Mouse (Mus musculus): ENCODE measurements around the gene Mtr. TPM values are rescaled to one million over a fixed set of nuclear protein-coding genes. Genes with fewer than 3 reads are reported as not detected.

Gene Mtr
- total RNA-seq, 2 experiments from 2014 or later, result 19.5 to 19.8 TPM

DNA sequence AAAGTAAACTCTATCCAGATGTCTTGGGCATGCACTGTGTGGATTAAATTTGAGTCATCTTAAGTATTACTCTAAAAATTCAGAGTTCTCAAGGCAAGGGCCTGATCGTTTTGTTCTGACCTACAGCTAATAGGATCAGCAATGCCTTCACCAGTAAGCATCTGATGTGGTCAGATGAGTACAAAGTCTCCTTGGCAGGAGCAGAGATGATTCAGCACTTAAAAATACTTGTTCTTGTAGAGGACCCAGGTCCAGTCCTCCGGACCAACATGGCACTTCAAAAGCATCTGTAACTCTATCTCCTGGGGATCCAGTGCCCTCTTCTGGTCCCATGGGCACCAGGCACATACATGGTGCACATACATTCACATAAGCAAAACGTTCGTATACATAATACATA, 25.8 kb downstream of the Mtr start:
- no peak for DNase-seq

DNA sequence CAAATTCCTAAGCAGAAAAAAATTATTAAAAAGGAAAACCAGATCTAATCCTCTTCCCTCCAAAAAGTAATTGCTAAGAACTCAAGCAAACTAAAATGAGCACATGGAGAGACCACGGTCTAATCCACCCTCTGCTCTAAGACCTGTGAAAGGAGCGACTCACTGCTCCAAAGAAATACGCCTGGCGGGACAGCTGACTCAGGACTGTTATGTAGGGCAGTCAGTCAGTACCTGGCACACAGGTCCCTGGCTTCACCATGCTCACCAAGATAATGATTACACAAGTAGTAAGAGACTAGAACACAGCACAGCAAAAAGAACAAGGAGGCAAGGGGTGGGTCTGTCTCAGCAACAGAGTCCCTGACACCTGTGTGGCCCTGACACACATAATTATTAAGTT, 29.7 kb downstream of the Mtr start:
- DNase-seq, result no peak

DNA sequence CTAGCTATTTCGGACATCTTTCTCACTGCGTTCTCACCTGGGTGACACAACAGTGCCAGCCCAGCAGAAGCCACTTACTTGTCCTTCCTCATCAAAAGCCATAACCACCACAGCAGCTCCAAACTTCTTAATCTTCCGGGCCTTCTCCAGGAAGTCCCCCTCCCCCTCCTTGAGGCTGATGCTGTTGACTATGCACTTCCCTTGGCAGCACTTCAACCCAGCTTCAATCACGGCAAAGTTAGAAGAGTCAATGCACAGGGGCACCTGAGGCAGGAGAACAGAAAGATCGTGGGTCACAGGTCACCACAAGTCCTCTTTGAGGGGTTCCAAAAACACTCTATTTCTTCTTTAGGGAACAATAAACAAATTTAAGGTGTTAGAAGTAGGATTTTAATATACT, 30.3 kb downstream of the Mtr start:
- DNase-seq, result no peak

DNA sequence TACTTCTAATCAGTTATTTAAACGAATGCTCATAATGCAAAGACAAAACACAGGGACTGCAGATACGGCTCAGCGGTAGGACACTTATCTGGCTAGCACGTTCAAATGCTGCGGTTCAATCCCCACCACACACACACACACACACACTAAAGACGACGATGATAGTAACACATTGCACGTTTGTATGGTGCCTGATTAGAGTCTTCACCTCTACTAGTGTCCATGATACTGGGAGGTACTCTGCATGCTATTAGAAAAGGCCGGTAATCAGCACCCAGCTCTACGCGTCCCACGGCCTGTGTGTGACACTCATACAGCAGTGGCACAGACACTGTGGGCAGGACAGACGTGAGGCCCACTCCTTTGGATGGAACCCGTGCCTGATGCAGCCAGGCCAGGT, 39.3 kb downstream of the Mtr start:
- DNase-seq, result no peak

DNA sequence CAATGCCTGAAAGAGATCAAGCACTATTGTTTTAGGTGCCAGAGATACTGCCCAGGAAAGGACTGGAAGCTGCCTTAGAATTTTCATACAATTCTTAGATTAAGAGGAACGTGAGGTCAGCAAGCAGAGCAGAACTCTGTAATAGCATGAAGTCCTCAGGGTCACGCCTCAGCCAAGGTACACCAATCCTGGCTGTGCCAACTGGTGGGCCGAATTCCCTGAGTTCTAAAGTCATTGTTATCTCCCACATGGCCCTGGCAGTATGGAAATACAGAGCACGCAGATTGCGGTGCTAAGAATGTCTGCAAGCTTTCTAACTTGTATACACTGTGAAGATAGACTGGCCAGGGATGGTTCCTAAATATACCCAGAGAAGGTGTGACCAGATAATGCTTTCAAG, 43.0 kb downstream of the Mtr start:
- no peak for DNase-seq

DNA sequence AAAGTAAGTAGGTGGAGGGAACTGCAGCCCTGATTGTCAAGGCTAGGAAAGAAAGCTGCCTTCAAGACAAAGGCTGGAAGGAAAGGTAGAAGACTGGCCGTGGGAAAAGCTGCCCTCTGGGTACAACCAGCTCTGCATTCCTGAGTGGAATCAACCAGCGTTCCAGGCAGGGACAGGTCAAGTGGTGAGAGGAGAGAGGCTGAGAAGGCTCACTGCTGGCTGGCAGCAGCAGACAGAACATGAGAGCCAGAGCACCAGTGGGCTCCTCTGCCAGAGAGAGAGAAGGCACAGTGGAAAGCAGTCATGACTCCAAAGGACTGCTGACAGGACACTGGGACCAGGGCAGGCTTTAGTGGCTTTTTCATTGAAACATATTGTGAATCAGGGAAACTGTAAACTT, 46.9 kb downstream of the Mtr start:
- DNase-seq, result no peak

DNA sequence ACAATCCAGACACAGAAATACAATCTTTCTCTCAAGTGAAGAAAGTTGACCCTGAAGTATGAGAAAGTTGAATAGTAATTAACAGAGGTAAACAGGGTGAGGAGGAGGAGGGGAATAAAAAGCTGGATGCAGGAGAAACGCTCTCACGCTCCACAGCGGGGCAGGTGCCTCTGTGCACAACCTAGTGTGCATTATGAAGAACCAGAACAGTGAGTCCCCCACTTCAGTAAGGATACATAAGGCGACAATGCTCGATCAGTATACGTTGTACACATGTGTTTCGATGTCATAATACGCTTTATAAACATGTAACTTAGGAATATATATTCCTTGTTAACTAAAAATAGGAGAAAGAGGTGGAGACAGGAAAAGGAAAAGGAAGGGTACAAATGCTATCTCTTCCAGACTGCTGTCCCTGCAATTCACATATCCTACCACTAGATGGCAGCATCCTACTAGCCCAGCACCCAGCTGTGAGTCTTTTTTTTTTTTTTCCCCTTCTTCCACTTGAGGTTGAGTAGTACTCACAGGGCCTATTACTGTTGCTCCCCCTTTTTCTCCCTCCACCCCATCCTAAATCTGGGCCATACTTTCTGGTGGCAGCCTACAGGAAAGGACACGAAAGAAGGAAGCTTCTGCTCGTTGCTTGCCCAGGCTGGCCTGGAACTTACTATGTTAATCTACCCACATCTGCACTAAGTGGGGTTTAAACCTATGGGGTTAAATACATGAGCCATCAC, 47.7 kb downstream of the Mtr start:
- DNase-seq, result peak; percentile 17 to 35

DNA sequence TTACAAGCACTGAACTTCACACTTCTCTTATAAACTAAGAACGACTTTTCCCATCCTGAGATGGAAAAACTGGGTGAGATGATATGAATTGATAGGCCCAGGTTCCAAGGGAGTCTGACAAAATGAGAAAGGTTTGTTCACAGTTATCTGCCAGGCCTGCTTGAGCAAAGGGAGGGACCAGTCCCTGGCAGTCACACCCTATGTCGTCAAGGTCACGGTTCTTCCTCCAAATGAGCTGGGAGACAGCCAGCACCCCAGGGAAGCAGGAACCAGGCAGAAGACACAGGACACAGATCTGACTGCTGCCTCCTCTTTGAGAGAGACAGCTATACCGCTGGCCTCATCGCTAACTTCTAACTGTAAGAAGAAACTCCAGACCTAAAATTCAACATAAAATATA, 57.5 kb downstream of the Mtr start:
- DNase-seq, result no peak

DNA sequence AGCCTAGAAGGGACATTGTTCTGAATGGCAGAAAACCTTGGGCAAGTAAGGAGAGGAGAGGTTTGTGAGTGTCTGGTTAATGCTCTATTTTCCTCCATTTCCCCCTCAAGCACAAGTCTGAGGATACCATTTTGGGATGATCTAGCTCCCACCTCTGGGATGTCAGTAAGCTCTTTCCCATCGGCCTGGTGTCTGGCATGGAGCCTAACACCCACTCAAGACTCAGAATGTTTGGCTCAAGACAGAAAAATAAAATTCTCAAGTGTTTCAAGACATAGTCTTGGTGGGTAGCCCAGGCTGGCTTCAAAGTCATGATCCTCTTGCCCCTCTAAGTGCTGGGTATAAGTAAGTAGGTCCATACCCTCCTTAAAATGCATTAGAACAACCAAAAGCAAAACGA, 59.4 kb downstream of the Mtr start:
- no peak for DNase-seq

DNA sequence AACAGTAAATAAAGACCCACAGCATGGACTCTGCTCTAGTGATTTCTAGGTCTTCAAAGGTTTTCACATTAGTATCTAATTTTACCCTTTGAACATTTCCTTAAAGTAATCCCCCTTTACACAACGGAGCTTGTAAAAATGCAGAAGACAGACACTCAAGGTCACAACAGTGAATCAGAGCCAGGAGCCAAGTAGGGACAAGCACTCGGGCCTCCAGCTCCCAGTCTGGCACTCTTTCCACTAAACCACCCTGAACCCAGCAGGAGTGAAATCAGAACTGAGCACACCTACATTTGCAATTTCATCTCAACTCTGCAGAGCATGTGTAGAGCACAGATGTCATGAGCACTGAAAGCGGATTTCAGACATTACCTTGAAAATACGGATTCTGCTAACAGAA, 61.1 kb downstream of the Mtr start:
- DNase-seq, result no peak

DNA sequence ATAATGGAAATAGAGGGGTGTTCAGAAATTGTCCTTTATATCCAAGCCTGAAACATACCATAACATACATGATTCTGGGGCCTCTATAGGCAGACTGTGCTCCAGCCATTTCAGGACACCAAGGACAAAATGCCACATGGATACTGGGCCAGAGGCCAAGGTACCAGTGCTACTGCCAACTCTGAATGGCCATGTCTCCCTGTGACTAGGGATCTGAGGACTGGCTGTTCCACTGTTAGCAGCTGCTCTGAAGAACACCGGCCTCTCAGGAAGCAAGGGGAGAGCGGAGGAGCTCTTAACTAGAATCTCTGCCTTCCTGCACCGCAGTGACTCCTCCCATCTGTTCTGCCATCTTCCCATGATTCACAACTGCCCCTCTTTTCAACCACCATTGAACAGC, 61.9 kb downstream of the Mtr start:
- no peak for DNase-seq

DNA sequence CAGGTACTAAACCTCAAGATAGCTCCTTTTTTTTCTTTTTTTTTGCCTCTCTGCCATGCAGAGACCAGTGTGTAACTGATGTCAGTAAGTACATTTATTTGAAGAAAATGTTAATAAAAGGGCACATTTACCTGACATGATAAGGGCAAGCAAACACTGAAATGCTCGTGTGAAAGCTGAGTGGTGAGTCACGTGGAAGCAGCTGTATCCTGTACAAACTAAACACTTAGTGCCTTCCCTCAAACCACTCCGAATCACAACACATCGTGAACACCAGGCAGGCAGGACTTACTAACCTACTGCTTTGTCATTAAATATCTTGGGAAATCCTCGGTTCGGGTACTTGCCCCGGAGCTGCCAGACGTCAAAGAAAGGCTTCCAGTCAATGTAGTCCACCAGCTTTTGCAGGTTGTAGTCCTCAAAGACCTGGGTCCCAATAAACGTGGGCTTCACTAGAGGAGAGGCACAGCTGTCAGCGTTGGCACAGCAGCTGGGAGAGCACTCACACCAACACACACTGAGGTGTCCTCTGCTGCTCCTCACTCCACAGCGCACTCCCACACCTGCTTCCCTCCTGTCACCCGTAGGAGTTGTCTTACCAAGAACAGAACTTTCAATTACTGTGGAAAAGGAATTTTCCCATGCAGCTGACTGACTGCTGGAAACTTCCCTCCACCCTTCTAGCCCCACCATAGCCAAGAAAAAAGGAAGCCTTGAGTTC, 62.8 kb downstream of the Mtr start:
- DNase-seq, result no peak

DNA sequence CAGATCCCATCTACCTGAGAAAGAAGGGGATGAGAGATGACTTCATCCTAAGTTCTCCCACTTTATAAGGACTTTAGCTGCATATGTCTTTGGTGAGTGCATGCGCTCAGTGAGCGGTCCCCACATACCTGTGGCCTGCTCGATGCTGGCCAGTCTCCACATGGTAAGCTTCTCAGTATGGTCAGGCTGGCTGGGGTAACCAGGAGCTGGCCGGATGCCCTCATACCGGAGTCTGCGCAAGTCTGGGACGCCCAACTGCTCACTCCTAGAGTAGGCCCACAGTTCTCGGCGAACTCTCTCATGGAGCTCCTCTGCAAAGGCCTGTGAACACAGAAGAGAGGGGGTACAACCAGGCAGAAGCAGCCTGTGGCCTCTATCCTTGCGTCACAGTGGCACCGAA, 68.7 kb downstream of the Mtr start:
- DNase-seq, result no peak

DNA sequence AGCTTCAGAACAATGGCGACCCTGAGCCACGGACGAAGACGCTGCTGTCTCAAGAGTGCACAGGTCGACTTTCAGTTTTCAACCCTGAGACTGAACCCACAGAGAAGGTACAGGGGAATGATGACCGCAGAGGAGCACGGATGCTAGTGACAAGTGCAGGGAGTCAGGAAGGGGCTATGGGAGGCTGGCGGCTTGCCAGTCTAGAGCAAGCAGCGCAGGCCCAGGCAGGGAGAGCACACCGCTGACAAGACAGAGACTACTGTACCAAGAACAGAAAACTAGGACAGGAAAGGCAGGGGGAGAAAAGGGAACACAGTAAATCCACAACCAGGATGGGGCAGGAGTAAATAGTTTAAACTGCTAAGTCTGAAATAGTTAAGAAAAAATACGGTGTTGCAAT, 69.1 kb downstream of the Mtr start:
- no peak for DNase-seq

DNA sequence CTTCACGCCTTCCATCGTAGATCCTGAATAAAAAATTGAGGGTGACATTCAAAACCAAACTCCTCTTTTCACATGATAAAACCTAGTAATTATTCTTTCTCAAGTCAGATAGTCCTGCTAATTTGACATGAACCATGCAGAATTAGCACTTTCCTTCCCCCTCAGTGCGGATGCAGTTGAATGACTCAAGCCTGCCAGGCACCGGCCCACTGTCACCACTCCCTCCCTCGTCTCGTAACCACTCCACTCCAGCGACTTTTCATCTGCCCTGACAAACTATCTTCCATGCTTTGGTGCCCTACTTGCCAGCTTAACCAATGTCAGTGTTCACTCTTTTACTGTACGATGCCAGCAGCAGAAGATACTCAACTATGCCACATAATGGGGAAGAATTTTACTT, 78.4 kb downstream of the Mtr start:
- DNase-seq, result no peak

DNA sequence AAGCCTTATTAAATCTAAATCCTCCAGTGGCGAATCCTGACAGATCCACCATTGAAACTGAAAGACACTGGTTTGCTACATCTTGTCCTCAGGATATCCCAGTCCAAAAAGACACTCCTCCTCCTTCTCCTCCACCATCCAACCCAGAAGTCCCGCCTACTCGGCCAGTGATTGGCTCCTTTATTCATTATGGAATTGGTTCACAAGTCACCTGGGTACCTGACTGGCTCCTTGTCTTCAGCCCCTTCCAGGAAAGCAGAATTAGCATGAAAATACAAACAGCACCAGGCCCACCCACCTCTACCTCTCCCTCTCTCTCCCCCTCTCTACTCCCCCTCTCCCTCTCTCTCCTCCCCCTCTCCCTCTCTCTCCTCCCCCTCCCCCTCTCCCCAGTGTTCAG, 81.2 kb downstream of the Mtr start:
- no peak for DNase-seq

DNA sequence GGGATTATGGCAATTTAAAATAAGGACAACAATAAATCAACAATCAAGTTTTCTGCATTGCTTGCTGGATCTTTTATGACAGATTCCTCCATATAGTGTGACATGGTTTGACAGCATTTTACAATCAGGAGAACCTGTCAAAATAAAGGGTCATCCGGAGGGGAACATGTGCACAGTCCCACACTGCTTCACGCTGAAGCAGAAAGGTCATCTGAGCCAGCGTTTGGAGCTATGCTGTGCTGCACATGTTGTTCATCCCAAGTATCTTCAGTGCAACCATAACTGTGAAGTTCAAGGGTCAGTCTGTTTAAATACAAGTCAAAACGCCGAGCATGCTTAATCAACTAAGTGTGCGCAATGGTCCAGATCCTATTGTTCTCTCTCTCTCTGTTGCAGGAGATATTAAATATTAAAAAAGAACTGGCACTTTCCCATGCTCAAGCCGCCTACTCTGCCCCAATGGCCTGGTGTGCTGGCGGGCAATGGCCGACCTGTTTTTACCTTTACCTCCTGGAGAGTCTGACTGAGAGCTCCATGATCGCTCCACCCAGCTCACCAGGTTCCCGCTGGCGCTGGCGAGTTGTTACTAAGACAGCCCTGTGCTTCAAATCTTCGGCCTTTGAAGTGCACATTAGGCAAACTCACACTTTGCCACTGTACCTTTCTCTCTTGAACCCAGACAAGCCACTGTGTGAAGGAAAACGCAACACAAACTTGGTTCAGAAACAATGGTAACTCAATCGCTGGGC, 81.8 kb downstream of the Mtr start:
- no peak for DNase-seq

DNA sequence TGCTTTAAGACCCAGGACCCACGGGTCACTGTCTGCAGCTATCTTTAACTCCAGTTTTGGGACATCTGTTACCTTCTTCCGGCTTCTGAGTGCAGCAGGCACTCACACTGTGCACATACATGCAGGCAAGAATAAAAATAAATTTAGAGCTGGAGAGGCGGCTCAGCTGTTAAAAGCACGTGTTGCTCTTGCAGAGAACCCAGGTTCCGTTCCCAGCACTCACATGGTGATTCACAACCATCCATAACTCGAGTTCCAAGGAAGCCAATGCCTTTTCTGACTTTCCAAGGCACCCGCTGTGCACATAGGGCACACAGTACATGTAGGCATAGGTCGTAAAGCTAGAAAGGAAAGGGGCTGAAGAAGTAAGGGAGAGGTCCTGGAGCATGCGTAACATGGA, 90.6 kb downstream of the Mtr start:
- DNase-seq, result no peak

DNA sequence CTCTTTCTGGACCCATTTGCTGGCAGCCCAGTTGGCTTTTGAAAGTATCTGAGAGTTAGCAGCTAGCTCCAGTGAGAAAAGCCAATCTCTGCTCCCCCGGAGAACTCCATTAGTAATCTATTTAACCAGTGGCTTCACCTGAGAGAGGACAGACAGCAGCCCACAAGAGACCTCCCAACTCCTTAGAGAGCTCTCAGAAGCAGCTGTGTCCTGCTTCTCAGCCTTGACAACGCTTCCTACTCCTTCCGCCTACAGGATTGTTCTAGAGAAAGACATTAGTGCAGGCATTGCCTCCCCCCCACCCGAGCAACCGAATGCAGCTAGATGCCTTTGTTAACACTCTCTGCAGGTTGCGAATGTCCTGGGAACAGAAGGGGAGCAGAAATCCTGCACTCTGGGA, 91.5 kb downstream of the Mtr start:
- DNase-seq, result peak; percentile 27 to 34

DNA sequence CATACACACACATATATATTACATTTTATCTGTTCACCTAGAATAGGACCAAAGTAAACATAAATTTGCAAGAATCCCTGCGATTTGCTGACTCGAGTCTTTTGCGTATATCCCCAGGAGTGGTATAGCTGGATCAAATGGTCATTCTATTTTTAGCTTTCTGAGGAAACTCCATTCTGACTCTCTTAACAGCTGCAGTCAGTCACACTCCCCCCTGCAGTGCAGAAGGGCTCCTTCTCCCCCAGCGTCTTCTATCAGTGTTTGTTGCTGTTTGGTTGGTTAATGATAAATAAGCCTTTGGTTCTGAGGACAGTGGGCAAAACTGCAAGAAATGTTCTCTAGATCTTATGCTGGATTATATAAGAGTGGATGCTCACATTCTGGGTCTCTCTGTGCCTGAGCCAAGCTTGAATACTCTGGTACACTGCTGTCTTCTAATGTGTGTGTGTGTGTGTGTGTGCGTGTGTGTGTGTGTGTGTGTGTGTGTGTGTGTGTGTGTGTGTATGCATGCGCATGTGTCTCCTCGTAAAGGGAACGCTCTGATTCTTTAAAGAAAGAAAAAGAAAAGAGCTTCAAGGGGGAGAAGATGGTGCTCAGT, 92.4 kb downstream of the Mtr start:
- no peak for DNase-seq

DNA sequence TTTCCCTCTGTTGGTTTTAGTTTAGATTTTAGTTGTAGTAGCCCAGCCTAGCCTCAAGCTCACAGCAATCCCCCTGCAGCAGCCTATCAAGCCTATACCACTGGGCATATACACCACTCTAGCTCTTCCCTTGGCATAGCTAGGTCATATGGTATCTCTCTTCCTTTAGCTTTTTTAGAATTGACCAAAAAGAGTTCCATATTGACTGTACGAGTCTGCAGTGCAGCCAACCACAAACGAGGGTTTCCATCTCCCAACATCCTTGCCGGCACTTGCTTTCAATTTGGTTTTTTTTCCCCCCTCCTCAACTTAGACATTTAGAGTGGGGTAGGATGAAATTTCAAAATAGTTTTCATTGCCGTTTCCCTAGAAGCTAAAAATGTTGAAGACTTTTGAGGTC, 95.5 kb downstream of the Mtr start:
- DNase-seq, result no peak

DNA sequence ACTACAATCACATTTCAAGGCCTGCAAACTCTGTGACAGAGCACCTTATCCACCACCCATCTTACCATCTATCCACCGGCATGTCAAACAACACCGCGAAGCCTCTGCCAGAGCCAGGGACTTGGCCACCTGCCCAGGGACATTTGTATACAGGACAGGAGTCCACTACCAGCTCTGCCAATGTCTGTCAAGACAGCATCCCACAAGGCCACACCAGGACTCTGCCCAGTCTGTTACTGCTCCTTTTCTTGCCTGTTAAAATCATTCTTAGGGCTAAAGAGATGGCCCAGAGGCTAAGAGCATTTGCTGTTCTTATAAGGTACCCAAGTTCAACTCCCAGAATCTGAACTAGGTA, 97.8 kb downstream of the Mtr start:
- no peak for DNase-seq
